Mouse (Mus musculus): ENCODE data around the gene Dpf2. TPM values are rescaled to one million over a fixed set of nuclear protein-coding genes. Genes with fewer than 3 reads are reported as not detected.
"Not testable (repeated sequence)": the region's sequence is repeated elsewhere in the genome, so short reads cannot be mapped to it uniquely, and the experiment has no call there.

Gene Dpf2
- total and polyA plus RNA-seq, 2 experiments from 2014 or later = 69.5 to 77.4 TPM

DNA sequence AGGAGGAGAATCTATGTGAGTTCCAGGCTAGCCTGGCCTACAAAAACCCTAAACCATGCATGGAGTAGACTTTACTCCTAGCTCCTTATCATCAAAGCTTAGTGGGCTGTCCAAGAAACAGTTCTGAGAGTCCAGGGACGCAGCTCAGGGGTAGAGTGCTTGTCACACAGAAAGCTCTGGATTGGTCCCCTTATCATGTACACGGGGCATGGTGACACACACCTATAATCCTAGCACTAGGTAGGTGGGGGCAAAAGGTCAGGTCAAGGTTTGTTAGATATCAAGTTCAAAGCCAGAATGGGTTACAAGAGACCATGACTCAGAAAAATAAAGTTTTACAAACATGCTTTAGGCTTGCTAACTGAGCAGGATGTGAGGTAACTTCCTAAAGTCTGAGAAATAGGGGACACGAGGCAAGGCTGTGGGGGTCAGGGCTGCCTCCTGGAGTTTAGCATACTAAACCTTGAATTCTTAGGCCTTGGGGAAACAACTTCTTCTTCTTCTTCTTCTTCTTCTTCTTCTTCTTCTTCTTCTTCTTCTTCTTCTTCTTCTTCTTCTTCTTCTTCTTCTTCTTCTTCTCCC lies 25.5 kb downstream of the Dpf2 start:
- 84% methylated on average over 3 of the region's 3 CpGs for WGBS

DNA sequence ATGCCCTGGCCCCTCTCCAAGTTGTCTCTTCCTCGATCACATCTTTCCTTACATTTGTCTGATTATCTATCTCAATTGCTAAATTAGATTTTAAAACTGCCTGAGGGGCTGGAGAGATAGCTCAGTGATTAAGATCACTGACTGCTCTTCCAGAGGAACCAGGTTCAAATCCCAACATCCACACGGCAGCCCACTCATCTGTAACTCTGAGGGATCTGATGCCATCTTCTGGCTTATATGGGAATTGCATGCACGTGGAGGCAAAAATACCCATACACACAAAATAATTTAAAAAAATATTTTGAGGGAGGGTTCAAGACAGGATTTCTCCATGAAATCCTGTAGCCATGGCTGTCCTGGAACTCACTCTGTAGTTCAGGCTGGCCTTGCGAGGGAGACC lies 27.0 kb downstream of the Dpf2 start:
- Histone ChIP-seq H3K36me3 (ENCODE audit: insufficient read depth, low read length) (no peaks in the 10 kb centered on the region), H3K4me3 (ENCODE audit: low read length) (no peak overlapping the region), H3K4me1 (ENCODE audit: insufficient read depth, low read length) (no peaks in the 10 kb centered on the region), H3K9ac (replicated peaks; ENCODE audit: low read length) (no peak overlapping the region), H3K4me2 (ENCODE audit: low read depth, low read length) (no peak overlapping the region), H3K27ac (no peak overlapping the region), H3K9me3 (ENCODE audit: low read length) (no peaks in the 10 kb centered on the region), H3K27me3 (ENCODE audit: insufficient read depth, low read length) (no peaks in the 10 kb centered on the region)
- TF ChIP-seq CTCF (IDR thresholded peaks at IDR 0.05; ENCODE audit: low read depth) = peak; percentile 67
- DNase-seq (ENCODE audit: low spot score) (peak; percentile 42), ATAC-seq (no peak)
- WGBS = 67% methylated on average over 4 of the region's 4 CpGs

More for the DNA sequence above, 25.5 kb downstream of the Dpf2 start:
- no peak for TF ChIP-seq CTCF (IDR thresholded peaks at IDR 0.05; ENCODE audit: low read depth)
- no peaks in the 10 kb centered on the region for H3K27me3 ChIP-seq (ENCODE audit: insufficient read depth, low read length)
- H3K36me3 ChIP-seq (ENCODE audit: insufficient read depth, low read length) = 0 out of 2 replicates have a peak, but pooled peaks cover 4% of the 10 kb centered on the region
- DNase-seq (ENCODE audit: low spot score) = no peak
- no peak overlapping the region for H3K4me2 ChIP-seq (ENCODE audit: low read depth, low read length)
- ATAC-seq = no peak
- H3K27ac ChIP-seq = no peak overlapping the region
- H3K9ac ChIP-seq (replicated peaks; ENCODE audit: low read length) = no peak overlapping the region
- H3K4me1 ChIP-seq (ENCODE audit: insufficient read depth, low read length) = no peaks in the 10 kb centered on the region
- no peak overlapping the region for H3K4me3 ChIP-seq (ENCODE audit: low read length)
- H3K9me3 ChIP-seq (ENCODE audit: low read length) = no peaks in the 10 kb centered on the region

DNA sequence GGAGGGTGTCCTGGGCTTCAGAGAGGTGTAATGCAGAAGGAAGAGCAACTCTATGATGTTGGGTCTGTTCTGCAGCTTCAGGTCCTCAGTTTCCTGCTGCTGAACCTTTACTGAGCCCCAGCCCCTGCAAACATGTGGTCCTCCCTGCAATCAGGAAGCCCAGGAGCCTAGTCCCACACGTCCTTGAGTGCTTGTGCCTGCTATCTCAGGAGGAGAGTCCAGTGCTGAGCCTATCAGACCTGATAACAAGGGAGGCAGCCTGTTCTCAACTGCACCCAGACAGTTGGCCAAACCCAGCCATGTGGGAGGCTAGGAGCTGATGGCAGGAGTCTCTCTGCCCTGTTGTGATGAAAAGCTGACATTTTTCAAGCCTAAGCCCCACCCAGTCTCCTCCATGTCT lies 28.9 kb downstream of the Dpf2 start:
- Histone ChIP-seq H3K27ac (no peak overlapping the region), H3K4me3 (ENCODE audit: low read length) (no peak overlapping the region), H3K36me3 (ENCODE audit: insufficient read depth, low read length) (no peaks in the 10 kb centered on the region), H3K9ac (replicated peaks; ENCODE audit: low read length) (no peak overlapping the region), H3K4me1 (ENCODE audit: insufficient read depth, low read length) (no peaks in the 10 kb centered on the region), H3K4me2 (ENCODE audit: low read depth, low read length) (no peak overlapping the region), H3K27me3 (ENCODE audit: insufficient read depth, low read length) (no peaks in the 10 kb centered on the region), H3K9me3 (ENCODE audit: low read length) (no peaks in the 10 kb centered on the region)
- ATAC-seq (no peak), DNase-seq (ENCODE audit: low spot score) (no peak)
- 65% methylated on average over 1 of the region's 1 CpGs for WGBS
- no peak for TF ChIP-seq CTCF (IDR thresholded peaks at IDR 0.05; ENCODE audit: low read depth)

DNA sequence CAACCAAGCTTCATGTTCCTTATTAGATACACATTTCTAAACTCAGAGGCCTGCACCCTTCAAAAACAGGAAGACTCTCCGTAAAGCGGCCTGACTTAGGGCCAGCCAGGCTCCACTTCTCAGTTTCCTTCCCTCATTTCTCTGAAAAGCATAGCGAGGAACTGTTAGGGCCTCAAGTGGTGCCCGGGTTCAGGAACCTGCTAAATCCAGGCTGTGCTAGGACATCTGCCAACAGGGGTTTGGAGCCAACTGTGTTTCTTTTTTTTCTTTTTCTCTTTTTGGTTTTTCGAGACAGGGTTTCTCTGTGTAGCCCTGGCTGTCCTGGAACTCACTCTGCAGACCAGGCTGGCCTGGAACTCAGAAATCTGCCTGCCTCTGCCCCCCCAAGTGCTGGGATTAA lies 30.7 kb downstream of the Dpf2 start:
- DNase-seq (ENCODE audit: low spot score); H3K36me3 ChIP-seq (ENCODE audit: insufficient read depth, low read length); H3K27ac ChIP-seq; H3K9ac ChIP-seq (replicated peaks; ENCODE audit: low read length); H3K4me3 ChIP-seq (ENCODE audit: low read length); H3K27me3 ChIP-seq (ENCODE audit: insufficient read depth, low read length); ATAC-seq; H3K9me3 ChIP-seq (ENCODE audit: low read length); H3K4me2 ChIP-seq (ENCODE audit: low read depth, low read length); H3K4me1 ChIP-seq (ENCODE audit: insufficient read depth, low read length): not testable (repeated sequence)
- 72% methylated on average over 5 of the region's 5 CpGs for WGBS

GRCm38 (mm10) chr19:5881155-5881554 lies 31.7 kb downstream of the Dpf2 start:
- ATAC-seq (no peak), DNase-seq (ENCODE audit: low spot score) (no peak)
- Histone ChIP-seq H3K4me2 (ENCODE audit: low read depth, low read length) (no peak overlapping the region), H3K9ac (replicated peaks; ENCODE audit: low read length) (no peak overlapping the region), H3K27ac (no peak overlapping the region), H3K4me3 (ENCODE audit: low read length) (no peak overlapping the region), H3K27me3 (ENCODE audit: insufficient read depth, low read length) (no peaks in the 10 kb centered on the region), H3K4me1 (ENCODE audit: insufficient read depth, low read length) (no peaks in the 10 kb centered on the region), H3K9me3 (ENCODE audit: low read length) (no peaks in the 10 kb centered on the region), H3K36me3 (ENCODE audit: insufficient read depth, low read length) (no peaks in the 10 kb centered on the region)
- no peak for TF ChIP-seq CTCF (IDR thresholded peaks at IDR 0.05; ENCODE audit: low read depth)
- 94% methylated on average over 6 of the region's 6 CpGs for WGBS

GRCm38 (mm10) chr19:5879735-5880134 lies 33.1 kb downstream of the Dpf2 start:
- Histone ChIP-seq H3K9ac (replicated peaks; ENCODE audit: low read length) (no peak overlapping the region), H3K36me3 (ENCODE audit: insufficient read depth, low read length) (no peaks in the 10 kb centered on the region), H3K4me2 (ENCODE audit: low read depth, low read length) (no peak overlapping the region), H3K4me1 (ENCODE audit: insufficient read depth, low read length) (peaks cover 5% of the 10 kb centered on the region; the same call in 1 of the 2 replicates), H3K4me3 (ENCODE audit: low read length) (no peak overlapping the region), H3K27me3 (ENCODE audit: insufficient read depth, low read length) (no peaks in the 10 kb centered on the region), H3K9me3 (ENCODE audit: low read length) (no peaks in the 10 kb centered on the region), H3K27ac (no peak overlapping the region)
- no peak for TF ChIP-seq CTCF (IDR thresholded peaks at IDR 0.05; ENCODE audit: low read depth)
- DNase-seq (ENCODE audit: low spot score) (no peak), ATAC-seq (no peak)
- 95% methylated on average over 7 of the region's 7 CpGs for WGBS

DNA sequence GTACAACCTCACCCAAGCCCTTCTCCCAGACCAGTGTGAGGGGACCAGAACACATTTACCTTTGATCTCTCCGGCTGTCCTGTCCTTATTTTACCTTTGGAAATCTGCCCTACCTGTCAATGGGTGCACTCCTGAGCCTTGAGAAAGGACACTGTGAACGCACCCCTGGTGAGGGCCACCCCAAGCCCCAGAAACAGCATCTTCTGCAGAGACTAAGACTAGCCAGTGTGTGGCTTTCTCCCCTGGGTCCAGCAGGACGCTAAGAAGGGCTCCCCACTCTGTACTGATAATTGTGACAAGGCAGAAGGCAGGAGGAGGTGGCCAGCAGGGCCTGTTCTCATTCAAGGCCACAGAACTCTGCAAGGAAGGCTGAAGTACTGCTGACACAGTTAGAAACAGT lies 33.9 kb downstream of the Dpf2 start:
- DNase-seq (ENCODE audit: low spot score) = no peak
- Histone ChIP-seq H3K36me3 (ENCODE audit: insufficient read depth, low read length) (no peaks in the 10 kb centered on the region), H3K9ac (replicated peaks; ENCODE audit: low read length) (no peak overlapping the region), H3K4me2 (ENCODE audit: low read depth, low read length) (no peak overlapping the region), H3K9me3 (ENCODE audit: low read length) (no peaks in the 10 kb centered on the region), H3K27me3 (ENCODE audit: insufficient read depth, low read length) (no peaks in the 10 kb centered on the region), H3K4me3 (ENCODE audit: low read length) (no peak overlapping the region), H3K4me1 (ENCODE audit: insufficient read depth, low read length) (peaks cover 13% of the 10 kb centered on the region), H3K27ac (no peak overlapping the region)
- 81% methylated on average over 3 of the region's 3 CpGs for WGBS
- TF ChIP-seq CTCF (IDR thresholded peaks at IDR 0.05; ENCODE audit: low read depth) = no peak
- ATAC-seq = no peak
